Mouse (Mus musculus): Measurements from ENCODE around the gene Capn13.

Gene Capn13

DNA sequence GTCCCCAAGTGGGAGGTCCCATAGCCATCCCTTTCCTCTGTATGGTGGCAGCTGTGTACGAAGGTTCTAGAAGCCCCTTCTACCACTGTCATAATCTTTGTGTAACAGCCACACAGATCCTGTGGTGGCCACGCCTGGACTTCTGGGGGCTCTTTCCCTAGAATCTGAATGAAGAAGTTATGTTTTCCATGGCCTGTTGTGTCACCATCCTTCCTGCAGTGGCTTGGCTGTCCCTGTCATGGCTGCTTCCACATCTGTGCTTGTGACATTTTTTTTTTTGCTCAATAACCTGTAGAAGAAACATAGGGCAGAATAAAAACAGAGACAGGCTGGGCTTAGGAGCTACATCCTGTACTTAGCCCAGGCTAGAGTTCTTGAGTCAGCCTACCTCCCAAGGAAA lies at the start of gene Capn13:
Gene Capn13 (minus strand): TSS at position 5 of the 400 bp plus-strand sequence.
- no peaks in the 10 kb centered on the region for H3K4me1 ChIP-seq (replicated peaks; ENCODE audit: low read depth, low read length)

GRCm38 (mm10) chr17:73449104-73449503 lies 48.4 kb upstream of the Capn13 start:
- Histone ChIP-seq H3K27me3 (ENCODE audit: insufficient read depth, low read length) (no peaks in the 10 kb centered on the region), H3K9me3 (ENCODE audit: low read length) (no peaks in the 10 kb centered on the region)

More for the DNA sequence above, at the start of gene Capn13:
- no peak within 1 kb of the TSS for H3K4me3 ChIP-seq (replicated peaks; ENCODE audit: low read length)
- no peaks in the 10 kb centered on the region for H3K9me3 ChIP-seq (ENCODE audit: low read length)
- H3K27me3 ChIP-seq (ENCODE audit: insufficient read depth, low read length): no peaks in the 10 kb centered on the region
- no peaks in the 10 kb centered on the region for H3K36me3 ChIP-seq (ENCODE audit: insufficient read depth, low read length)
- TF ChIP-seq POU5F1 (IDR thresholded peaks at IDR 0.05; ENCODE audit: borderline replicate concordance, low read length) (no peak), NANOG (IDR thresholded peaks at IDR 0.05; ENCODE audit: borderline replicate concordance, low read length) (no peak), CTCF (conservative IDR thresholded peaks at IDR 0.05; ENCODE audit: low read length) (no peak)

DNA sequence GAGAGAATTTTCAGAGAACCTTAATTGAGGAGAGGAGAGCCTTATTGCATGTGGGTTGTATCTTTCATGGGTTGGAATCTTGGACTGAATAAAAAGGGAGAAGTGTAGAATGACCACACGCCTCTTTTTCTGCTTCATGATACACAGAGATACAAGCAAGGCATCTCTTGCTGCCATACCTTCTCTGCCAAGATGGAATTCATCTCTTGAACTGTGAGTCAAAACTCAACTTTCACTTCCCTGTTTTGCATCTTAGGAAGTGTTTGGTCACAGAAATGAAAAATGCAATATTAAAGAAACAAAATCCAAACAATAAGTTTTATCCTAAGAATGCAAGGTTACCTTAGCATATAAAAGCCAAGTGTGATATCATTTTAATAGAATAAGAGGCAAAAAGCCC lies 40.1 kb upstream of the Capn13 start:
- no peak overlapping the region for H3K4me3 ChIP-seq (replicated peaks; ENCODE audit: low read length)
- H3K9me3 ChIP-seq (ENCODE audit: low read length): no peaks in the 10 kb centered on the region
- TF ChIP-seq NANOG (IDR thresholded peaks at IDR 0.05; ENCODE audit: borderline replicate concordance, low read length) (no peak), CTCF (conservative IDR thresholded peaks at IDR 0.05; ENCODE audit: low read length) (no peak), POU5F1 (IDR thresholded peaks at IDR 0.05; ENCODE audit: borderline replicate concordance, low read length) (no peak)
- H3K4me1 ChIP-seq (replicated peaks; ENCODE audit: low read depth, low read length): no peaks in the 10 kb centered on the region
- no peaks in the 10 kb centered on the region for H3K36me3 ChIP-seq (ENCODE audit: insufficient read depth, low read length)
- H3K27me3 ChIP-seq (ENCODE audit: insufficient read depth, low read length): no peaks in the 10 kb centered on the region

More at GRCm38 (mm10) chr17:73449104-73449503, 48.4 kb upstream of the Capn13 start:
- Histone ChIP-seq H3K4me1 (replicated peaks; ENCODE audit: low read depth, low read length) (no peaks in the 10 kb centered on the region), H3K4me3 (replicated peaks; ENCODE audit: low read length) (no peak overlapping the region), H3K36me3 (ENCODE audit: insufficient read depth, low read length) (no peaks in the 10 kb centered on the region)
- TF ChIP-seq CTCF (conservative IDR thresholded peaks at IDR 0.05; ENCODE audit: low read length): no peak
- no peak for TF ChIP-seq NANOG (IDR thresholded peaks at IDR 0.05; ENCODE audit: borderline replicate concordance, low read length)
- no peak for TF ChIP-seq POU5F1 (IDR thresholded peaks at IDR 0.05; ENCODE audit: borderline replicate concordance, low read length)

DNA sequence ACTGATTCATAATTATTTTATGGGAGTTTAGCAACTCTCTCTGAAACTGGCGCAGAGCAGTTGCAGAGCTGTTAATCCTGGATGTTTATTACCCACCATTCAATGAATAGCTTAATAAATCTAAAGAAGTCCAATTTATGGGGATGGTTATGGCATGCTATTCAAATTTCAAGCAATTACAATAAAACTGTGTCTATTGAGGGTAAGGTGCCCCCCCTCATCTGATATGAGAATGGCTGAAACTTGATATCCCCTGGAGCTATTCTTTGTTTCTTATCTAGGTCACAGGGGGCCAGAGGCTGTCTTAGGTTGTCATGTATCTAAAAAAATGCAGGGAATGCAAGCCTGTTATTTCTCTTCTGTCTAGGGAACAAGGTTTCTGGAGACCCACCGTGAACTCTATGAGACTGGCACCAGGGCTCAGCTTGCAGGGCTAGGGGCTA lies 31.9 kb upstream of the Capn13 start:
- TF ChIP-seq POU5F1 (IDR thresholded peaks at IDR 0.05; ENCODE audit: borderline replicate concordance, low read length): no peak
- TF ChIP-seq NANOG (IDR thresholded peaks at IDR 0.05; ENCODE audit: borderline replicate concordance, low read length): no peak
- TF ChIP-seq CTCF (conservative IDR thresholded peaks at IDR 0.05; ENCODE audit: low read length): no peak
- no peak overlapping the region for H3K4me3 ChIP-seq (replicated peaks; ENCODE audit: low read length)
- H3K27me3 ChIP-seq (ENCODE audit: insufficient read depth, low read length): no peaks in the 10 kb centered on the region
- no peaks in the 10 kb centered on the region for H3K36me3 ChIP-seq (ENCODE audit: insufficient read depth, low read length)
- H3K4me1 ChIP-seq (replicated peaks; ENCODE audit: low read depth, low read length): no peaks in the 10 kb centered on the region
- no peaks in the 10 kb centered on the region for H3K9me3 ChIP-seq (ENCODE audit: low read length)

DNA sequence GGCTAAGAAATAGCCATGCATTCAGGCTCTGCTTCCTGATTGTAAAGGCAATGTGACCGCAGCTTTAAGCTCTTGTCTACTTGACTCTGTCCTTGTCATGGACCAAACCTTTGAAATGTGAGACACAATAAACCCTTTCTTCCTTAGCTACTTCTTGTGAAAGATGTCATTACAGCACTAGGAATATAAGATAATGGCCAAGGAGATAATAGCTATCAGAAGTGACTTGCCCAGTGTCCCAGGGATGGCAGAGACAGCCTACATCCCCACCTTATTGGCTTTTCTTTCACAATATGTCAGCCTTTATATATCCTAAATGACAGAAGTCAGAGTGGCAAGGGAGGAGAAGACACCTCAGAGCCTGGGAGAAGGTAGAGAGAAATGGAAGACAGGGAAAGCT lies 31.4 kb upstream of the Capn13 start:
- Histone ChIP-seq H3K4me1 (replicated peaks; ENCODE audit: low read depth, low read length) (no peaks in the 10 kb centered on the region), H3K9me3 (ENCODE audit: low read length) (no peaks in the 10 kb centered on the region), H3K27me3 (ENCODE audit: insufficient read depth, low read length) (no peaks in the 10 kb centered on the region), H3K36me3 (ENCODE audit: insufficient read depth, low read length) (no peaks in the 10 kb centered on the region), H3K4me3 (replicated peaks; ENCODE audit: low read length) (no peak overlapping the region)
- TF ChIP-seq NANOG (IDR thresholded peaks at IDR 0.05; ENCODE audit: borderline replicate concordance, low read length) (no peak), POU5F1 (IDR thresholded peaks at IDR 0.05; ENCODE audit: borderline replicate concordance, low read length) (no peak), CTCF (conservative IDR thresholded peaks at IDR 0.05; ENCODE audit: low read length) (no peak)

DNA sequence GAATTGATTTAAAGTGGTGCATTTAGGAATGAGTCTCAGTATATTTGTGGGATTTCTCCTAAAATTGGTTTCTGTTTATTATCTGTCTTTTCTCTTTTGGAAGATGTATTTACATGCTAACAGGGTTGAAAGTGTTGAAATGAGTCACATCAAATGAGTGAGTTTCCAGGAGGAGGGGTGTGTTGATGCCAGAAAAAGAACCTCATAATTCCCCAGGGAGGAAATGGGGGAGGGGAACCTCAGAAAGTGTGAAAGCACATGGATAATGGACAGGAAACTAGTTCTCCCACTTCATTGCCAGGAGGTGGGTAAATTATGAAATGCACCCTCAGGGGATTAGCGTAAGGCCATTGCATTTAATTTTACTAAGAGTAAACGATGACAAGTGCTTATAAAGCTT lies 16.7 kb upstream of the Capn13 start:
- Histone ChIP-seq H3K36me3 (ENCODE audit: insufficient read depth, low read length) (no peaks in the 10 kb centered on the region), H3K27me3 (ENCODE audit: insufficient read depth, low read length) (no peaks in the 10 kb centered on the region), H3K4me3 (replicated peaks; ENCODE audit: low read length) (no peak overlapping the region), H3K4me1 (replicated peaks; ENCODE audit: low read depth, low read length) (no peaks in the 10 kb centered on the region), H3K9me3 (ENCODE audit: low read length) (no peaks in the 10 kb centered on the region)
- TF ChIP-seq CTCF (conservative IDR thresholded peaks at IDR 0.05; ENCODE audit: low read length) (no peak), NANOG (IDR thresholded peaks at IDR 0.05; ENCODE audit: borderline replicate concordance, low read length) (no peak), POU5F1 (IDR thresholded peaks at IDR 0.05; ENCODE audit: borderline replicate concordance, low read length) (no peak)

- Histone ChIP-seq H3K4me3 (replicated peaks; ENCODE audit: low read length) (no peak overlapping the region), H3K36me3 (ENCODE audit: insufficient read depth, low read length) (no peaks in the 10 kb centered on the region), H3K27me3 (ENCODE audit: insufficient read depth, low read length) (no peaks in the 10 kb centered on the region), H3K4me1 (replicated peaks; ENCODE audit: low read depth, low read length) (no peaks in the 10 kb centered on the region), H3K9me3 (ENCODE audit: low read length) (no peaks in the 10 kb centered on the region)
- TF ChIP-seq NANOG (IDR thresholded peaks at IDR 0.05; ENCODE audit: borderline replicate concordance, low read length): no peak
- TF ChIP-seq POU5F1 (IDR thresholded peaks at IDR 0.05; ENCODE audit: borderline replicate concordance, low read length): no peak
- no peak for TF ChIP-seq CTCF (conservative IDR thresholded peaks at IDR 0.05; ENCODE audit: low read length)
Observed at GRCm38 (mm10) chr17:73416181-73416795, 15.6 kb upstream of the Capn13 start.

- Histone ChIP-seq H3K36me3 (ENCODE audit: insufficient read depth, low read length) (no peaks in the 10 kb centered on the region), H3K9me3 (ENCODE audit: low read length) (no peaks in the 10 kb centered on the region), H3K4me1 (replicated peaks; ENCODE audit: low read depth, low read length) (no peaks in the 10 kb centered on the region), H3K4me3 (replicated peaks; ENCODE audit: low read length) (no peak overlapping the region), H3K27me3 (ENCODE audit: insufficient read depth, low read length) (no peaks in the 10 kb centered on the region)
- TF ChIP-seq NANOG (IDR thresholded peaks at IDR 0.05; ENCODE audit: borderline replicate concordance, low read length) (no peak), CTCF (conservative IDR thresholded peaks at IDR 0.05; ENCODE audit: low read length) (no peak), POU5F1 (IDR thresholded peaks at IDR 0.05; ENCODE audit: borderline replicate concordance, low read length) (no peak)
Observed at GRCm38 (mm10) chr17:73411817-73412216, 11.2 kb upstream of the Capn13 start.

DNA sequence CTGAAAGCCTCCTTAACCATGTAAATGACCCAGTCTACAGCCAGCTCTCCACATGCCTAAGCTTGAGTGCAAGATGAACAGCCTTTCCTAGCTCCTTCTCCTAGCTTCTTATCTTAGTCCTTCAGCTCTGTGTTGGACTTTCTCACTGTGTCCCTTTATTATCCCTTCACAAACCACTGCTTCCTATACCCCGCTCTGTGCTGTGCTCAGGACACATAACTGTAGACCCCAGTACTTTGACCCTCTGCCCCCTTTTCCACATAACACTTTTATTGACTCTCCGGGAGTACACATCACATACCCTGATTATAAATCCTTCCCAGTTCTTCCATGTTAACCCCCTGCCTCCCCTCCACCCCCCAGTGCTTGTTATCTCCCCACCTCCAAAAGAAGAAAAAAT lies 606 bp upstream of the Capn13 start:
- TF ChIP-seq NANOG (IDR thresholded peaks at IDR 0.05; ENCODE audit: borderline replicate concordance, low read length) (no peak), CTCF (conservative IDR thresholded peaks at IDR 0.05; ENCODE audit: low read length) (no peak), POU5F1 (IDR thresholded peaks at IDR 0.05; ENCODE audit: borderline replicate concordance, low read length) (no peak)
- Histone ChIP-seq H3K9me3 (ENCODE audit: low read length) (no peaks in the 10 kb centered on the region), H3K4me3 (replicated peaks; ENCODE audit: low read length) (no peak overlapping the region), H3K4me1 (replicated peaks; ENCODE audit: low read depth, low read length) (no peaks in the 10 kb centered on the region), H3K36me3 (ENCODE audit: insufficient read depth, low read length) (no peaks in the 10 kb centered on the region), H3K27me3 (ENCODE audit: insufficient read depth, low read length) (no peaks in the 10 kb centered on the region)

All from E14TG2a.4 (cell line).